Comparison of ENCODE assay signal across 8 mouse cellular contexts in the genomic region with DNA sequence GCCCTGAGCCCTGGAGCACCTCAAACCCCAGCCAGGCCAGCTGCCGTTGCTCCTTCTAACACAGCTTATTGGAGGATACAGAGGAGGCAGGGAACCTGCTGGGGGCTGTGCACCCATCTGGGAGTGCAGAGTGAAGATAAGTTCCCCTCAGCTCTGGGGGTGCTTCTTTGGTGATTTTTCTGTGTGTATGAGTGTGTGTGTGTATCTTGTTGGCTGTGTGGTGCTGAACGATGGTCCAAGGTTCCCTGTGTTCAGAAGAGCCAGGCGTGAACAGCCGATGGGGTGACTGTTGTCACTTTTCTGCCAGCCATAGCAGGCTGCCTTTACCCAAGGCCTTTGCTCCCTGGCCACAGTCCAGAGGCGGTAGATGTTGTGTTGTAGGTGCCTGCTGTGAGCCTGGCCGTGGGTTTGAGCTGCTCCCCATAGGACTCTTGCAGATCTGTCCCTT. TPM values are rescaled to one million over a fixed set of nuclear protein-coding genes. Genes with fewer than 3 reads are reported as not detected.
DNase-seq lines count a peak whose midpoint lies in the region; ATAC-seq and TF ChIP-seq lines count a peak whose summit lies in the region.

No protein-coding gene starts in this region.

- no peak for ATAC-seq in forebrain, embryonic 16.5 days
- peak; percentile 82 for ATAC-seq in liver, embryonic 12.5 days

- no peak overlapping the region for H3K4me2 ChIP-seq in forebrain, embryonic 16.5 days (ENCODE audit: low read length)
- H3K4me2 ChIP-seq in liver, embryonic 12.5 days = peak overlapping the region; percentile 85

- H3K9me3 ChIP-seq in ES-E14 (ENCODE audit: control insufficient read depth, insufficient read depth, low read depth, low read length) = no peaks in the 10 kb centered on the region
- no peaks in the 10 kb centered on the region for H3K9me3 ChIP-seq in forebrain, embryonic 16.5 days (ENCODE audit: control insufficient read depth, low read length)
- H3K9me3 ChIP-seq in liver, embryonic 12.5 days (replicated peaks) = no peaks in the 10 kb centered on the region

- no peak overlapping the region for H3K27ac ChIP-seq in ES-E14 (ENCODE audit: insufficient read depth, low read depth, low read length, poor library complexity, severe bottlenecking)
- no peak overlapping the region for H3K27ac ChIP-seq in forebrain, embryonic 16.5 days (ENCODE audit: low read length)
- H3K27ac ChIP-seq in liver, embryonic 12.5 days = peak overlapping the region; percentile 89

- no peak overlapping the region for H3K4me3 ChIP-seq in ES-E14 (ENCODE audit: insufficient read depth in 1 of 2, low read depth in 1 of 2, low read length in 2 of 2, poor library complexity in 1 of 2, severe bottlenecking in 1 of 2)
- no peak overlapping the region for H3K4me3 ChIP-seq in forebrain, embryonic 16.5 days (replicated peaks; ENCODE audit: low read length)
- H3K4me3 ChIP-seq in liver, embryonic 12.5 days = peak overlapping the region; percentile 34

- H3K36me3 ChIP-seq in ES-E14 (ENCODE audit: control insufficient read depth, insufficient read depth, low read length, poor library complexity, severe bottlenecking) = peaks cover 38% of the 10 kb centered on the region
- H3K36me3 ChIP-seq in forebrain, embryonic 16.5 days (ENCODE audit: control insufficient read depth, insufficient read depth) = peaks cover 4% of the 10 kb centered on the region; the same call in 1 of the 2 replicates
- peaks cover 80% of the 10 kb centered on the region for H3K36me3 ChIP-seq in liver, embryonic 12.5 days

- in situ Hi-C loops in ES-E14 (cut with MboI; ENCODE audit: low sequenced_read_pairs in 2 of 2, unreplicated experiment in 2 of 2) = no loop called here

- H3K27me3 ChIP-seq in forebrain, embryonic 16.5 days (replicated peaks; ENCODE audit: control insufficient read depth, insufficient read depth, low read length) = no peaks in the 10 kb centered on the region
- H3K27me3 ChIP-seq in liver, embryonic 12.5 days (replicated peaks) = no peaks in the 10 kb centered on the region

- peak; percentile 52 to 62 for DNase-seq in cerebellum, postnatal 10 days
- DNase-seq in cerebellum, adult 11 months = no peak
- DNase-seq in ES-E14 (ENCODE audit: low read depth, low spot score) = no peak
- DNase-seq in MN1 (ENCODE audit: low spot score) = no peak
- no peak for DNase-seq in yolk sac, embryonic 10.5 days (ENCODE audit: low spot score)
- no peak for DNase-seq in gastrocnemius, adult 18-20 months (ENCODE audit: low spot score)

- H3K4me1 ChIP-seq in ES-E14 (ENCODE audit: control insufficient read depth in 2 of 2, insufficient read depth in 2 of 2, low read length in 2 of 2, poor library complexity in 1 of 2) = peaks cover 0 to 11% of the 10 kb centered on the region in 2 experiments; a peak in 2 of 4 replicates
- H3K4me1 ChIP-seq in forebrain, embryonic 16.5 days (replicated peaks; ENCODE audit: control insufficient read depth, insufficient read depth, low read length) = peaks cover 52% of the 10 kb centered on the region
- peaks cover 91% of the 10 kb centered on the region for H3K4me1 ChIP-seq in liver, embryonic 12.5 days

- H3K9ac ChIP-seq in ES-E14 (ENCODE audit: insufficient read depth, low read depth, low read length, poor library complexity, severe bottlenecking) = peak overlapping the region; percentile 11; the same call in 1 of the 2 replicates
- H3K9ac ChIP-seq in forebrain, embryonic 16.5 days (replicated peaks; ENCODE audit: low read depth, low read length) = peak overlapping the region; percentile 25; the same call in 1 of the 2 replicates
- peak overlapping the region; percentile 68 for H3K9ac ChIP-seq in liver, embryonic 12.5 days

- 67% methylated on average over 6 of the region's 6 CpGs for WGBS in forebrain, embryonic 16.5 days
- 37% methylated on average over 6 of the region's 6 CpGs for WGBS in liver, embryonic 12.5 days (ENCODE audit: insufficient replicate concordance)

TF ChIP-seq in ES-E14, 5 proteins besides CTCF, POLR2A, EP300 and RAD21:
- TF ChIP-seq MAFK (IDR thresholded peaks at IDR 0.05; ENCODE audit: insufficient read depth, low read depth, low read length) = no peak
- TF ChIP-seq ZC3H11A (IDR thresholded peaks at IDR 0.05; ENCODE audit: borderline replicate concordance, low read depth, low read length) = no peak
- TF ChIP-seq CHD2 (IDR thresholded peaks at IDR 0.05; ENCODE audit: low read depth, low read length) = no peak
- TF ChIP-seq HCFC1 (IDR thresholded peaks at IDR 0.05; ENCODE audit: borderline replicate concordance, insufficient read depth, low read length) = no peak
- TF ChIP-seq ZNF384 (IDR thresholded peaks at IDR 0.05; ENCODE audit: low read depth, low read length) = no peak

RNA-seq across cellular contexts. Expression of a gene that starts 9.5 kb away (rescaled TPM):
- 121 and 154 TPM in 2 replicates for total RNA-seq in ES-E14 (2012; rRNA removed)
- polyA plus RNA-seq in forebrain, embryonic 16.5 days (2015; fragmentation: Nextera tagmentation; extraction: Ambion mirVana) = 61.3 and 61.8 TPM in 2 replicates
- 44.3 and 45.9 TPM in 2 replicates for polyA plus RNA-seq in liver, embryonic 12.5 days (2016; fragmentation: Nextera tagmentation; extraction: Ambion mirVana)
- total RNA-seq in gastrocnemius, adult 18-20 months (2021) = 10 to 100 TPM; 34.2 to 38.8 TPM

RNA-seq across cellular contexts. Expression of a gene that starts 9.9 kb away (rescaled TPM):
- 2.9 and 3.0 TPM in 2 replicates for total RNA-seq in ES-E14 (2012; rRNA removed)
- polyA plus RNA-seq in forebrain, embryonic 16.5 days (2015; fragmentation: Nextera tagmentation; extraction: Ambion mirVana) = 22.7 and 24.6 TPM in 2 replicates
- polyA plus RNA-seq in liver, embryonic 12.5 days (2016; fragmentation: Nextera tagmentation; extraction: Ambion mirVana) = 43.0 and 50.0 TPM in 2 replicates
- total RNA-seq in gastrocnemius, adult 18-20 months (2021) = 10 to 100 TPM; 27.4 to 28.7 TPM

RNA-seq across cellular contexts. Expression of a gene that starts 21.5 kb away (rescaled TPM):
- 2,505 and 2,820 TPM in 2 replicates for total RNA-seq in ES-E14 (2012; rRNA removed)
- polyA plus RNA-seq in forebrain, embryonic 16.5 days (2015; fragmentation: Nextera tagmentation; extraction: Ambion mirVana) = 531 and 538 TPM in 2 replicates
- polyA plus RNA-seq in liver, embryonic 12.5 days (2016; fragmentation: Nextera tagmentation; extraction: Ambion mirVana) = 872 and 920 TPM in 2 replicates
- 100 to 1,000 TPM; 703 to 778 TPM for total RNA-seq in gastrocnemius, adult 18-20 months (2021)

RNA-seq across cellular contexts. Expression of a gene that starts 21.8 kb away (rescaled TPM):
- total RNA-seq in ES-E14 (2012; rRNA removed) = 205 and 290 TPM in 2 replicates
- polyA plus RNA-seq in forebrain, embryonic 16.5 days (2015; fragmentation: Nextera tagmentation; extraction: Ambion mirVana) = 236 and 272 TPM in 2 replicates
- 296 and 312 TPM in 2 replicates for polyA plus RNA-seq in liver, embryonic 12.5 days (2016; fragmentation: Nextera tagmentation; extraction: Ambion mirVana)
- 100 to 1,000 TPM; 578 to 613 TPM for total RNA-seq in gastrocnemius, adult 18-20 months (2021)

RNA-seq across cellular contexts. Expression of a gene that starts 25.0 kb away (rescaled TPM):
- total RNA-seq in ES-E14 (2012; rRNA removed) = 4.4 and 4.6 TPM in 2 replicates
- polyA plus RNA-seq in forebrain, embryonic 16.5 days (2015; fragmentation: Nextera tagmentation; extraction: Ambion mirVana) = 222 and 234 TPM in 2 replicates
- polyA plus RNA-seq in liver, embryonic 12.5 days (2016; fragmentation: Nextera tagmentation; extraction: Ambion mirVana) = 0.17 and 0.22 TPM in 2 replicates
- total RNA-seq in gastrocnemius, adult 18-20 months (2021) = under 1 TPM; 0.18 to 0.31 TPM

Comparison
In these comparisons a context has a peak if more than half of its experiments do, and no peak if none do; other contexts are left out.
1. DNase-seq: peak in cerebellum, postnatal 10 days (2 of 2); none in cerebellum, adult 11 months (single experiment), ES-E14 (single experiment), MN1 (single experiment), yolk sac, embryonic 10.5 days (single experiment) and gastrocnemius, adult 18-20 months (single experiment).
2. H3K9ac ChIP-seq: peak in every context shown above with its lines; median percentile 68 in liver, embryonic 12.5 days; 25 in forebrain, embryonic 16.5 days; 11 in ES-E14.